Mouse (Mus musculus) skeletal muscle tissue, postnatal 0 days (tissue): ENCODE results near the gene Ccdc58. TPM values are rescaled to one million over a fixed set of nuclear protein-coding genes. Genes with fewer than 3 reads are reported as not detected.

ENCODE experiments used
- polyA plus RNA-seq: library from polyadenylated mRNA; unstranded; fragments of >200 nt; fragmentation: Nextera tagmentation; extraction: Ambion mirVana; gene quantifications from 2 replicates; pipeline ENCODE4 v1.2.1, GENCODE M21; 2015

Ccdc58 gene
- 65.8 and 66.0 TPM in 2 replicates for polyA plus RNA-seq

DNA sequence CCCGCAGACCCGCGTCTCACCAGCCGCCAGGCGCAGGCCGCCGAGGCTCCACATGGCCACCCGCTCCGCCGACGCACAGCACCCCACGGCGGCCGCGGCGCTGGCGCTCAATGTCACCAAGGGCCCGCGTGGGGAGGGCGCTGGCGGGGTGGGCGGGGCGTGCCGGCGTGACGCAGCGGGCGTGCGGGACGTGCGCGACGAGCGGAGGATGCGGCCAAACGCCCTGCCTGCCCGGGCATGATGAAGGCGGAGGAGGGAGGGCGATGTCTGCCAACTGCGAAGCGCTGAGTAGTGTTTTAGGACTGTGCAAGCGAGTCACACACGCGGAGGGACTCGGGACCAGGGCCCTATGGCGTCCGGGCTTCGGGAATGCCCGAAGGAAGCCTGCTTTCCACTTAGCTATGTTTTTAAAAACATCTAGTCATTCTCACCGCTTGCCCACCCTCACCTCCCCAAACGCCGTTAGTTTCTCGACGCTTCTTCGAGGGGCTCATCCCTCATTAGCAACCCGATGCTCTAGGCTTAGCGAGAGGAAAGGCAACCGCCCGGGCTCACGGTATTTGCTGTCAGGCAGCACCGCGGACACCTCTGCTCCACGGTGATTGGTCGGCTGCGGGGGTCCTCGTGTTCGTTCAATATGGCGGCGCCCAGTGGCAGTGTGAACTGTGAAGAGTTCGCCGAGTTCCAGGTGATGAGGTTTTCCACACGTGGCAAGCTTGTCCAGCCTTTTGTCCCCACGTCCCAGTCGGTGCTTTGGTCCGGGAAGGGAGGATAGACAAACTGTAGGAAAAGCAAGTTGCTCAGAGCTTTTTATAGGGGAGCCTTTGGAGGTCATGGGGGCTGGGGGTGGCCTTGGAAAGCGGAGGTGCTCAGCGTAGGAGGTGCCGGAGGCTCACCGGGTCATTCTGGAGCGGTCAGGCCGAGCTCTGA is at the start of gene Ccdc58, which contains the start of gene Fam162a:
Gene Ccdc58, plus strand, starts transcription at position 236 of the 930 bp plus-strand sequence.
Gene Fam162a, minus strand, starts transcription at position 145 of the 930 bp plus-strand sequence.

DNA sequence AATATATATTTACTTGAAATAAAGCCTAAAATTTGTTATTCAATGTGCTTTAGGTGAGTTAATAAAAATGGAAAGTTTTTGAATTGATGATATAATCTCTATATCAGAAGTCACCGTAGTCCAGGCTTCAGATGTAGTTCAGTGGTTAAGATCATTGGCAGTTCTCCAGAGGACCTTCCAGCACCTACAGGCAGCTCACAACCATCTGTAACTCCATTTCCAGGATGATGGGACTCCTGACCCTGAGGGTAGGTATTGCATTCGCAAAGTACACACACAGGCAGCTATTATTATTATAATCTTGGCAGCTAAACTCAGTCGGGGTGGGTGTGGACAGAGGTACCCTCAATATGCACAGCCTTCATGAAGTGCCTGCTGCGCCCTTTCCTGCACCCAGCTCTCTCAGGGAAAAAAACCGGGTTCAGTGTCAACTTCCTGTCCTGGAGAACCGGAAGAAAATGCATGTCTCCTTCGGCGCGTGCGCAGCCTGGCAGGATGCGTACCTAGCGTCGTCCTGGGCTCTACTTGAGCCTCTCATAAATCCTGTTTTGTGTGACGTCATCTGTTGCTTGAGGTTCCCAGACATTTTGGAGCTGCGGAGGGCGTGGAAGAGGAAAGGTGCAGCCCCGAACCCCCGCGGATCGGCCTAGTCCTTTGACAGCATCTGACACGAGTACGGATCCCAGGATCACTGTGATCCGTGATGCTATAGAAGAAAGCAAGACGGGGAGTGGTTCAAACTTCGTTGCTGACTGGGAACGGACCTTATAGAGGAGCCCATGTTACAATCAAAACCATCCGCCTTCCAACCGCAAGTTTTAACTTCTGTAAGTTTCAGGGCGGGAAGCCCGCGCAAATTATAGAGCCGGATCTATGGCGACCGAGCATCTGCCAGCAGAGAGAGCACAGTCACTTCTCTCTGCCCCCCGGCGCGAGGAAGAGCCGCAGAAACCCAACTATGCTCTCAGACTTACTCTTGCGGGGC is 30.6 kb upstream of the Ccdc58 start, which contains the start of gene Wdr5b:
Gene Wdr5b, plus strand, starts transcription at position 551 of the 985 bp plus-strand sequence.

DNA sequence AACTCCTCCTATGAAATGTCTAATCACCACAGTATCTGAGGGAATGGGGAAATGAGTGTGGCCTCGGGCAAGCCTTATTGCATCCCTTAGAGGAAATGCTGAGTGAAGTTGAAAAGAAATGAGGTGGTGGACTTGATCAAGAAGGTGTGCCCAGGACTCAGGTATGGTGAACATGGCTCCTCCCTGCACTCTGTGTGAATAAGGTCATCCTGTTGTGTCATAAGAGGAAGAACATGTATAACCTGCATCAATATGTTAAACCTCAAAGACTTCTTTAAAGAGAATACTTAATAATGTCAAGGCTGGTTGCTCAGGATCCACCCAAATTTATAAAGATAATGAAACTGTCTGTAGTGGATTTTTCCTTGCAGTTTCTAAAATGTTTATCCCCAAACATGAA is 59.7 kb downstream of the Ccdc58 start, which contains the start of gene Csta1:
Gene Csta1, minus strand, starts transcription at position 101 of the 400 bp plus-strand sequence.

Other genes with a start within 250 kb of the Ccdc58 start
- 1.9 and 2.1 TPM in 2 replicates for gene Parp14, start 200.1 kb upstream of the Ccdc58 start, polyA plus RNA-seq
- gene Parp9, start 133.2 kb upstream of the Ccdc58 start, polyA plus RNA-seq: 7.3 TPM in 2 replicates
- gene Dtx3l, start 132.5 kb upstream of the Ccdc58 start, polyA plus RNA-seq: 3.4 and 4.0 TPM in 2 replicates
- 26.2 and 28.8 TPM in 2 replicates for gene Kpna1, start 92.9 kb upstream of the Ccdc58 start, polyA plus RNA-seq
- 5.3 and 5.9 TPM in 2 replicates for gene Wdr5b, start 30.5 kb upstream of the Ccdc58 start, polyA plus RNA-seq
- gene Fam162a, start 91 bp upstream of the Ccdc58 start, polyA plus RNA-seq: 265 and 287 TPM in 2 replicates
- gene Csta1, start 59.6 kb downstream of the Ccdc58 start, polyA plus RNA-seq: 5.2 TPM in 1 of 2 replicates, not detected in the other
- gene Stfa2l1, start 85.1 kb downstream of the Ccdc58 start, polyA plus RNA-seq: 1.7 and 1.8 TPM in 2 replicates
- 1.6 and 3.9 TPM in 2 replicates for gene Gm5483, start 112.5 kb downstream of the Ccdc58 start, polyA plus RNA-seq
- not detected in 2 replicates for gene Gm5416, start 138.7 kb downstream of the Ccdc58 start, polyA plus RNA-seq
- 0.51 and 1.3 TPM in 2 replicates for gene 2010005H15Rik, start 149.8 kb downstream of the Ccdc58 start, polyA plus RNA-seq
- gene Stfa1, start 205.3 kb downstream of the Ccdc58 start, polyA plus RNA-seq: 3.5 and 39.7 TPM in 2 replicates